Mouse (Mus musculus) neutrophil, adult 5-6 weeks (primary cell): ENCODE data around the gene Actr1b. TPM values are rescaled to one million over a fixed set of nuclear protein-coding genes. Genes with fewer than 3 reads are reported as not detected.
"Not testable (repeated sequence)": the region's sequence is repeated elsewhere in the genome, so short reads cannot be mapped to it uniquely, and the experiment has no call there.

Experiments
- ATAC-seq: fragments of 151-379, 151-347 bp; 2 replicates; pipeline ENCODE4 v1.8.0; 2017; ENCODE audit warnings: mild to moderate bottlenecking, moderate TSS enrichment; ENCODE audit not compliant: insufficient number of reproducible peaks, poor library complexity, low FRiP score, severe bottlenecking; ENCODE audit errors: extremely low read depth
- total RNA-seq: library from RNA; stranded (forward); fragments of 200-1000 nt; gene quantifications from 2 replicates; pipeline ENCODE4 v1.2.3, GENCODE M21; 2017

Actr1b gene
- total RNA-seq, 1 experiment from 2014 or later = 53.7 TPM

DNA sequence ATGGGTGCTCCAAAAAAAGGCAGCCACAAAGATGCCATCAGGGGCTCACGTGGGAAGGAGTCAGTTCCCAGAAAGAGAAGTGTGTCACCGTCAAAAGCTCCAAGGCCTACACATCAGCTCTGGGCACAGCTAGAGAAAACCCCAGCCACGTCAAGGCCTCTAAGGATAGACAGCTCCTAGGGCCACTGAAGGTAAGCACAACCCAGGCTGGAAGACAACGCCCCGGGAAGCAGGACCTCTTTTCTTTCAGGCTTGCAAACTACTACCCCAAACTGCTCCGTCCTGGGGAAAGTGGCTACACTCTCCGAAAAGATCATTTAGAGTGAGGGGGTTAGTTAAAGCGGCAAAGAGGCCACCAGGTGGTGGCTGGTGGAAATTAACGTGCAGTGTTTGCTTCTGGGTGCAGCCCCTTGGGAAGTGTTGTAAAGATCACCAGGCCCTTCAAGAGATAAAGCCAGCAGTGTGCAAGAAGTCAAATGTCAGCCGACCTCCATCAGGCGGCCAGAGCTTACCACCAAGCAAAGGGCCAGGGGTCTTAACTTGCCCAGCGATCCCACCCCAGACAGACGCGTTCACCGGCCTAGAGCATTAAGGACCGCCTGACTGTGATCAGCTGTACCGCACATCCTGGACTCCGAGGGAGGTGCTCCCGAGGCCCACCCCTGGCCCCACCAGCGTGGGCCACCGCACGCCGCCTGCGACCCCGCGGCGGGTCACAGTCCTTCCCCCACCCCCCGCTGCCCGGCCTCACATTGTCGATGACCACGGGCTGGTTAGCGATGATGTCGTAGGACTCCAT is 5.0 kb downstream of the Actr1b start:
- ATAC-seq = no peak

DNA sequence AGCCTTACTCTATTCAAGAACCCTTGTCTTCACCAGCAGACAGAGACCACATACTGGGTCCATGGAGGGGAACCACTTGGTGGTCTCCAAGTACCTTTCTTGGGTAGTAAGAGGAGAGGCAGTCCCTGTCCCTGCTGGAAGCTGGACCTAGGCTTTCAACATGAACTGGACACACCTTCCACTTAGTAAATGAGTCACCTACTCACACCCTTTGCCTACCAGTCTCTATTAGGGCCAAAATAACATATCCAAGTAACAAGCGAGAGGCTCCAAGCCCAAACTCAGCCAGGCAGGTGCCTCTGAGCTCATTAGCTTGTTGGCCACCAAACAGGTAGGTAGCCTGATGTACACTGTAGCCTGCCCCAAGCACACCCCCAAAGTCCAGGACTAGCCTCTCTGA is 5.6 kb downstream of the Actr1b start:
- no peak for ATAC-seq

DNA sequence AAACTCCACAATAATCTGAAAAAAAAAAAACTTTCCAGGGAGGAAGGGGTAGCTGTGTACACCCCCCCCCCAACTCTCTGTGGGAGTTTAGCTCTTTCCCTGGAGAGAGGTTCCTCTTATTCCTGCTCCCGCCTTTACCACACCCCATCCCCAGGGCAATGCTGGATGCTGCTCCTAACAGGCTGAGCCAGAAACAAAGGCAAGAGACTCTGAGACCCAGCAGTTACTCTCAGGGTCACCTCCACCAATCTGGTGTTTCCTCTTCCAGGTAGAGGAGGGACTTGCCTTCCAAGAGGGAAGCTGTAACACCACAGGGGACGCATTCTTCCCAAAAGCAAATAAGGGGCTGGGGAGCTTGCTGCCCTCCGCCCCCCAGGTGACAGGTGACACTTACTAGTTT is 6.4 kb downstream of the Actr1b start:
- no peak for ATAC-seq

DNA sequence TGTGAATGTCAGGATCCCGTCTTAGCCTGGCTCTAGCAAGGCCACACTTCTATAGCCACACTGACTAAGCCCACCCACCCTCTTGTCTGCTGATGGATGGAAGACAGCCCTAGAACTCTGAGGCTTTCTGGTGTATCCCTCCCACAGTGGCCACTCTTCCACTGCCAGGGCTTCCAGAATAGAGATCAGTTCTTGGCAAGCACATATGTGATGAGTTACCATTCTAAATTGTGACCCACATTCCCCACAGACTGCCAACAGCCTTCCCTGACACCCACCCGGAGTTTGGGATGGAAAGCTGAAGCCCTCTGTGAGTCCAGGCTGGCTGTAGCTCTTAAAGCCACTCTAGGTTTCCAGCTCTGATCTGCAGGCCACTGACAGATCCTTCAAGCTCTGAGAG is 7.1 kb downstream of the Actr1b start:
- no peak for ATAC-seq

DNA sequence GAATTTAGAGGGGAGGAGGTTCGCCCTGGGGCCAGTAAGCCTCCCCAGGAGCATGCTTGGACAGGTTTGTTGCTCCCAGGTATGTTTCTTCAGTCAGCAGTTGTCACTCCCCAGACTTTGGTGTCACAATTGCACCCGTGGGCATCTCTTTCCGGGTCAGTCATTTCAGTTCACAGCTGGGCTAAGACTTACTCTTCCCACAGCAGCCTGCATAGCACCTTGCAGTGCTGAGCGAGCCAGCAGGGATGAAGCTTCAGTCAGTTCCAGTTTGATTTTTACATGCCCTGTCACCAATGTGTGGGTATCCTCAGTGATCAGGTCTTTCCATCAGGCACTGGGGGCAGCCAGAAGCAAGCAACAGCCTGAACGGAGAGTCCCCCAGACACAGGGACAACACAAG is 17.2 kb downstream of the Actr1b start:
- ATAC-seq = no peak

DNA sequence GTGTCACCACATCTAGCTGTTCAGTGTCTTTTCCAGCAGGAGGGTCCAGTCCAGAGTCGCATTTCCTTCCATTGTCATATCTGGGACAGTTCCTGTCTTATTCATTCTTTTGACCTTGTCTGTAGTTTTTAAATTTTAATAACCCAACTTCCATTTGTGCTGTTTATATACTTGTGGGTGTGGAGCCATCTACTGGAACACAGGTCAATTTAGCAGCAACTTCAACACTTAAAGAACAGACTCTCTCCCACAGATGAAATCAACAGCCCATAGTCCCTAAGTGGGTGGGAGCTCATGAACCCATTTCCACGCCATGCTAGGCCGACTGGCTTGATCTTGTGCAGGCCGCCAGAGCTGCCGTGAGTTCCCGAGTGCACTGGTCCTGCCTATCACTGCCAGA is 17.8 kb downstream of the Actr1b start:
- ATAC-seq = no peak

DNA sequence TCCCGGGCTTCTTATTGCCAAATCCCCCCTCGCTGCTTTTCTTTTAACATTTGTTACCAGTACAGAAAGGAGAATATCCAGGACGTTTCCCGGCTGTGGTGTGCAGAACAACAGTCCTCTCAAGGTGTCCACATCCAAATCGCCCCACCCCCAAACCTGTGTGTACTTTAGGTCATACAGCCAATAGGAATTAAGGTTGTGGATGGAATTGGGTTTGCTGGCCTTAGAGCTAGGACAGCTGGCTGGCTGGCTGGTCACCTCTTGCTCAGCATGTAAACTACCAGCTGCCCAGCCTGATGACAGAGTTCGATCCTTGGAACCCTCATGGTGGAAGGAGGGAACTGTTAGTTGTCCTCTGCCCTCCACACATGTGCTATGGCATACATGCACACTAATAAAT is 19.4 kb downstream of the Actr1b start:
- ATAC-seq = no peak

DNA sequence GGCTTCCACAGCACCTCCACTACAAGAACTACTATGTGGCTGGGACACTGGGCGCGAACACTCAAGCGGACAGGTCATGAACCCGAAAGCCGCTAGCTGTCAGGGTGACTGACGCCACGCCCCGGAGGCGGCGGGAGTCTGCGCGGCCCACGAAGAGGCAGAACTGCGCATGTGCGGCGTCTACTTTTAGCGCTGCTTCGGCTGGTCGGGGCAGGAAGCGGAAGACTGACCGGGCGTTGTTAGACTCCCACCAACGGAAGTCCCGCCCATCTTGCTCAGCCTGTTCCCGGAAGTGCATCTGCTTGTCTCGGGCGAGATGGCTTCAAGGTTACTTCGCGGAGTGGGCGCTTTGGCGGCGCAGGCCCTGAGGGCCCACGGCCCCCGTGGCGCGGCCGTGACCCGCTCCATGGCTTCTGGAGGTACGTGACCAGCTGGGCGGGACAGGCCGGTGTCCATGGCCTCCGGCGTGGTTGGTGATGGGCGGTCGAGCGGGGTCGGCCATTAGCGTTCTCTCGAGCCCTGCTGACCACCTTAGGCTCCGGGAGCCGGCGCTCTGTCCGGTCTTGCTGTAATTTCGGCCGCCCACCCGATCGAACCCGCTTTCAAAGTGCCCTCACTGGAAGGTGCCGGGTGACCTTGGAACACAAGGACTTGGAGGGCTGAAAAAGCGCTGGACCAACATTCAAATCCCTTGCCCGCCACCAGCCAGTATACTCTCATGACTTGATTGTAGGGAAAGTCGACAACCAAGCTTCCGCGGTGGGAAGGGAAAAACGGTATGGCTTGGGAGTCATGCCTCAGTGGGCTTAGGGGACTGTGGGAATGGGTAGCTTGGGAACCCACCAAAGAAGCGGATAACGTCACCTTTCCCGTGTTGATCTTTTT is 22.7 kb downstream of the Actr1b start, which contains the start of gene Cox5b:
Gene Cox5b (plus strand): TSS at position 179 of the 885 bp plus-strand sequence.
- peak; percentile 96 for ATAC-seq

DNA sequence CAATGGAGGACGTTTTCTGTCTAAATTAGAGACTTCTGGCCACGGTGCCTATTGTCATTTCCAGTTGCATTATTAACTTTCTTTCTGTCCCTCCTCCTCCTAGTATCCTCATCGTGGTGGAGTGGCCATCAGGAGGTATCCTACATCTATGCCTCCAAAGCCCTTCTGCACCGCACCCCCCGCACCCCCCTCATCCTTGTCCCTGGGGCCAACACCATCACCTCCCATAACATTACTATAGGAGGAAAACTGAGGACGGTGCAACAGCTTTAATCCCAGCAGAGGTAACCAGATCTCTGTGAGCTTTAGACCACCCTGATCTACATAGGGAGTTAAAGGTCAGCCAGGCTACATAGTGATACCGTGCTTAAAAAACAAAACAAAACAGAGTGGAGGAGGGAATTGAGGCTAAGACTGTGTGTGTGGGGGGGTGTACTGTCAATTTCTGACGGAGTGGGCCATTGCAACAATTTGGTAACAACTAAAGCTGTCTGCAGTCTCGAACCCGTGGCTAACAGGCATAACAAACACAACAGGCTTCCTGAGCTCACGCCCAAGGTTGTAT is 23.5 kb downstream of the Actr1b start:
- no peak for ATAC-seq

DNA sequence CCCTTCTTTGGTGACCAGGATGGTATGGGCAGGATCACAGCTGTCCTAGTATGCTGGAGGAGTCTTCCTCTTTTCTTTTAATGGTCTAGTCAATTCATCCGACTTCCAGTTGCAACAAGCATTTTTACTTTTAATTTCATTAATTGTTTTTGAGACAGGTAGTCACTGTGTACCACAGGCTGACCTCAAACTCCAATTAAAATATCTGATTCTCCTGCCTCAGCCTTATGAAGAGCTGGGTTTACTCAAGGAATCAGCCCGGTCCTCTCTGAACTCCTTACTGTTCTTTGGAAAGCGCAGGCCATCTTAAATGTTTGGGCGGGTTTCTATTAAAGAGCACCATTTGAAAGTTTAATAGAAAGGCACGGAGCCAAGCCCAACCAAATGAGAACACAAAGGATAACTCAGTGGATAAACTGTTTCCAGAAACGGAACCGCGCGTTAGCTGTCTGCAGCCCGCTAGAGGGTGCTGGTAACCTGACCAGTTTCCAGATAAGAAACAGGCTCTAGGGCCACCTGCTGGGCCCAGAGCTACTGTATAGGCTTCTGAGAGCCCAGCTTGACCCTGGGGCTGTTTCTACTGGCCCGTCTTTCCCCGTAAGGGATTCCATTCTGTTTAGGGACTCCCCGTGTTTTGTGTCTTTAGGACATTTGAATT is 30.3 kb downstream of the Actr1b start:
- peak; percentile 80 for ATAC-seq

DNA sequence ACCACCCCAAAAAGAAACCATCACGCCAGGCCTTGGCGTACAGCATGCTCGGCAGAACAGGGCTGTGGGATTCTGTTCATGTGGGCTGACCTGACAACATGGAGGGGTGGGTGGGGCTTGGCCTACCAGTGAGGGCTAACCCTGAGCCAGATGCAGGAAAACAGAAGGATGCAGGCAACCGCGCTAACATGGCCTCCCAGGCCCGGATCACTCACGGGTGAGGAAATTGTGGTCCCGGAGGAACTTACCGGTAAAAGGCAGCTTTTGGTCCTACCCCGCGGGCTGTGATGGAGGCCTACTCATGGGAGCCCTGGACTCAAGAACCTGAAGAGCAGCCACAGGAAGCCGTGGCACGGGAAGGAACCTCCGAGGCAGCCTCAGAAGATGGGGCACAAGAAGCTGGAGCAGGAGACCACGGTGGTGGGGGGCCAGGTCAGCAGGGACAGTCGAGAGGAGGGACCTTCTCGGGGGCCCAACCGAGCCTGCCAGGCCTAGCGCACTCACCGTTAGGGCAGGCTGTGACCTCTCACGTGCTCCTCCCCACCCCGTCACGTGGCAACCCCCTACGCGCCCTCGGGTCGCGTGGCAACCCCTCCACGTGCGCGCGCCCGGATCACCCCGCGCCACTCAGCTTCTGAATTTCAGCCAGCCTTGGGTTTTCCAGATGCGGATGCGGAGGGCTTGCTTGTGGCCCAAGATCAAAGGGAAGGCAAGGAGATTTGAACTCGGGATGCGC is 31.4 kb downstream of the Actr1b start, which contains the start of gene Fam178b:
Gene Fam178b (minus strand): TSS at position 564 of the 736 bp plus-strand sequence.
- ATAC-seq = no peak

DNA sequence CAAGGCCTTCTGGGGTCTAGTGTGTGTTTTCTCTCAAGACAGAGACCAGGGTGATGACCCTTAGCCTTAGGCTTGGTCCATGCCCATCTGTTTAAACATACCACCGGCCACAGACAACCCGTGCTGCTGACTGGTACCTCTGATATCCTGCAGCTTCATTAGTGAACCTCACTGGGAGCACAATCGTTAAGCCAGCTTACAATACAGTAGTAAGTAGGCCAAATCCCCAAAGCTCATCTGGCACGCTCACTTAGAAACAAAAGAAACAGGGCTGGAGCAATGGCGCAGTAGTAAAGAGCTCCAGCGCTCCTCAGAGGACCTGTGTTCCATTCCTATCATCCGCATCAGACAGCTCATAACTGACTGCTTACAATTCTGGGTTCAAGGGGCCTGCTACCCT is 33.3 kb downstream of the Actr1b start:
- no peak for ATAC-seq

DNA sequence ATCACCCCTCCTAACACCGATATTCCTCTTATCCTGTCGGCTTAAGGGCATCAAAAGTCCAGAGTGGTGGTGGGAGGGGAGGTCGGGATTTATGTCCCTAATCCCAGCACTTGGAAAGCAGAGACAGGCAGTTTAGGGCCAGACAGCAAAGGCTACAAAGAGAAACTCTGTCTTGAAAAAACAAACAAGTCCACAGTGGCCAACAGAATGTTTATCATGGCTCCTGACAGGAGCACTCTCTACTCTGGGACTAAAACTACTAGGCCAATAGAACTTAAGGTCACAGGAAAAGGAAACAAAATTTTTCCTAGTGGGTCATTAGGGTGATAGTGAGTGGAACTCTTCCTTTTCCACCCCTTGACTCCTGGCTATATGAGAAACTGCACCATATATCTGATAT is 39.3 kb downstream of the Actr1b start:
- ATAC-seq = no peak

DNA sequence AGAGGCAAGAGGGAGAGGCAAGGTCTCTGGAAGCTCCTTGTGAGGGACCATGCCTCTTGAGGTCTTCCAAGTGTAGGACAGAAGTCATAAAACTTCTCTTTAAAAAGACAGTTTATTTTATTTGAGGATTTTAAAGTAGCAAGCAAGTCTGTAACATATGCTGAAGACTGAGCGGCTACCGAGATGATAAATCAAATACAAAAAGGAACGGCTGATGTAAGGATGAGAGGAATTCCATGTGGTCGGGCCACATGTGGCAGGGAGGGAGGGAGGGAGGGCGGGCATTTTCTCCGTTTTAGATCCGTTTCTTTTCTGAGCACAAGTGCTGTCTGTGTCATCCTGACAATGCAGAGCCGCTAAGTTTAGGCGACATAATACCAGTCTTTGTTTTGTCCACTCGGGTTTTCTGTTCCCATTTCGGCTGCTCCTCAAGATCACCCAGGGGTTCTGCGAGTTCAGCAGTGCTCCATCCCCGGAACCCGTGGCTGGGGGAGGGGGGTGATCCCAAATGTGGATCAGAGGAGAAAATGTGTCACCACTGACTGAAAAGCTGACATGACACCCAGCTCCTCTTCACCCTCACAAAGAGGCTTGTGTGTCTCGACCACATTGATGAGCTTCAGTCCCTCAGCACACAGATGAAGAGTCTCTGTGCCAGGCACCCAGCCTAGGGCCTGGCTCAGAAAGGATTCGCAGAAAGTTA is 41.4 kb downstream of the Actr1b start:
- no peak for ATAC-seq

DNA sequence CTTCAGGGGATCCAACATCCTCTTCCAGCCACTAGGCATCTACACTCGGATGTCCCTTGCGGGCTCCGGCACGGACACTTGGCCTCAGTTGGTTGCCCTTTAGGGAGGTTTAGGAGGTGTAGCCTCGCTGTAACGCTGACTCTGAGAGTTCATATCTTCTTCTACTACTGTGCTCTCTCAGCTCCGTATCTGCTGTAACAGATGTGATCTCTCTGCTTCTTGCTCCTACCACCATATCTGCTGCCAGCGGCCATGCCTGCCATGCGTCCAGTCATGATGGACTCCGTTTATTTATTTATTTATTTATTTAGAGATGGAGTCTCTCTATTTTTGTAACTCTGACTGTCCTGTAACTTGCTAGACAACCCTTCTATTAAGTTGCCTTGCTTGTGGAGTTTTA is 43.0 kb downstream of the Actr1b start:
- ATAC-seq = no peak

DNA sequence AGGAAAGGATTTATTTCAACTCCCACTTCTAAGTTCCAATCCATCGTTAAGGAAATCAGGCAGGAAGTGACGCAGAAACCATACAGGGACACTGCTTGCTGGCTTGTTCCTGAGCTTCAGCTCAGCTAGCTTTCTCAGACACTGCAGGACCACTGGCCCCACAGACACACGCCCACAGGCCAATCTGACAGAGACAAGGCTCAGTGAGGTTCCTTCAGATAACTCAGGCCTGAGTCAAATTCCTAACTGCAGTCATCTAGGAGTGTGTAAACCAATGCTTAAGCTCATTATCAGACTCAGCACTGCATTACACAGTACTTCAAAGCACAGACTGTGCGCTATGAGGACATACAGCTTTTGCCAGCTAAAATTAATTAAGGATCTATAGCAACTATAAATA is 44.0 kb downstream of the Actr1b start:
- ATAC-seq = no peak

DNA sequence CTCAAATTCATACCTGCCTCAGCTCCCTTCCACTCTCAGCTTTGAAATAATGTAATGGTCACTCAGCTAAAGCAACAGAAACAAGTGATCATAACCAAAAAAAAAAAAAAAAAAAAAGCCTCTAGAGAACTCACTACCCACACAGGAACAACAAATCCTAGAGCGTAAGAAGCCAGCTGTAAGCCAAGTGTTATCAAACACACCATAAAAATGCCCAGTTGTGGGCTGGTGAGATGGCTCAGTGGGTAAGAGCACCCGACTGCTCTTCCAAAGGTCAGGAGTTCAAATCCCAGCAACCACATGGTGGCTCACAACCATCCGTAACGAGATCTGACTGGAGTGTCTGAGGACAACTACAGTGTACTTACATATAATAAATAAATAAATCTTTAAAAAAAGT is 46.2 kb downstream of the Actr1b start:
- ATAC-seq = not testable (repeated sequence)

DNA sequence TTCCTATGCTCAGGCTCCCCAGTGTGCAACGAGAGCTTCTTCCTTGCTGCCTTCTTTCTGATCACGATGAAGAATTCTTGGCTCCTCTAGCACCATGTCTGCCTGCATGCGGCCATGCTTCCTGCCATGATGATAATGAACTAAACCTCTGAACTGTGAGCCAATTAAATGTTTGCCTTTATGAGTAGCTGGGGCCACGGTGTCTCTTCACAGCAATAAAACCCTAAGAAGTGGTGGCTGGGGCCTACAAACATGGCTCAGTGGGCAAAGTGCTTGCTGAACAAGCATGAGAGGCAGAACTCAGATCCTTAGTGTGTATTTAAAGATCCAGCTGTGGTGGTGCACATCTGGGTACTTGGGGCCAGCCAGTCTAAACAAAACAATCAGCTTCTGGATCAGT is 48.3 kb downstream of the Actr1b start:
- ATAC-seq = no peak
